In the genomic region with DNA sequence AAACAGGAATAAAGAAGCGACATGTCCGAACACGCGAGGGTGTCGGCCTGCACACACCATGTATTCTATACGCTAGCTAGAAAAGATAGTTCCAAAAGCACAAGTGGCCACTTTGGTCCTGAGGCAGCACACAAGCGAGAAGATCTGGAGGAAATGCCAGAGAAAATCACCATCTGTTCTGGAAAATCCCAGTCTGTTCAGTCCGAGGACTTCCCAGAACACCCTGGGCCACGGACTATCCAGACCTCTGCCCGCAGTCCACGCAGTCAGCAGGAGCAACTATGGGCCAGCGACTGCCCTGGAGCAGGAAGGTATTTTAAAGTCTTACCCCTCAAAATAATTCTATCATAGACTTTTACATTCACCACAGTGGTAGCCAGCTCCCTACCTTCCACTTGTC, we compare ENCODE assay signal across 13 mouse cellular contexts.
DNase-seq lines count a peak whose midpoint lies in the region; ATAC-seq lines count a peak whose summit lies in the region.
"Had no signal": no experiment of that assay in that cellular context is flagged by ENCODE, and none has a peak within 500 bp of the region (broad histone marks: within the 10 kb centered on the region; RNA-seq: fewer than 3 reads in every experiment).

No protein-coding gene starts in this region.

- no peak for DNase-seq in cerebellum, postnatal 4 days (ENCODE audit: low spot score in 2 of 2)
- peak; percentile 15 for DNase-seq in cerebellum, adult 11-12 months
- peak; percentile 38 for DNase-seq in cerebellum, adult 9-10 months
- peak; percentile 48 to 61 for DNase-seq in cerebellum, postnatal 25 days
- DNase-seq in natural killer cell, adult 2 months (ENCODE audit: low spot score in 2 of 2) = no peak
- no peak for DNase-seq in frontal cortex, postnatal 36 days (ENCODE audit: low spot score in 2 of 2)
- DNase-seq in layer of hippocampus, postnatal 10 days (ENCODE audit: low spot score in 2 of 2) = no peak
- DNase-seq: adrenal gland, postnatal 10 days; gastrocnemius, postnatal 14 days; heart, postnatal 36 days had no signal

- ATAC-seq in cerebellum, adult (ENCODE audit: insufficient number of reproducible peaks, low FRiP score, low TSS enrichment) = peak; percentile 82
- ATAC-seq: forebrain, embryonic 16.5 days; intestine, embryonic 16.5 days had no signal

Comparison
In these comparisons a context has a peak if more than half of its experiments do, and no peak if none do; other contexts are left out.
1. DNase-seq: peak in cerebellum, adult 11-12 months (single experiment), cerebellum, adult 9-10 months (single experiment) and cerebellum, postnatal 25 days (2 of 2); none in cerebellum, postnatal 4 days (0 of 2), natural killer cell, adult 2 months (0 of 2), frontal cortex, postnatal 36 days (0 of 2) and layer of hippocampus, postnatal 10 days (0 of 2).